ENCODE assay signal across 29 mouse cellular contexts in the genomic region with DNA sequence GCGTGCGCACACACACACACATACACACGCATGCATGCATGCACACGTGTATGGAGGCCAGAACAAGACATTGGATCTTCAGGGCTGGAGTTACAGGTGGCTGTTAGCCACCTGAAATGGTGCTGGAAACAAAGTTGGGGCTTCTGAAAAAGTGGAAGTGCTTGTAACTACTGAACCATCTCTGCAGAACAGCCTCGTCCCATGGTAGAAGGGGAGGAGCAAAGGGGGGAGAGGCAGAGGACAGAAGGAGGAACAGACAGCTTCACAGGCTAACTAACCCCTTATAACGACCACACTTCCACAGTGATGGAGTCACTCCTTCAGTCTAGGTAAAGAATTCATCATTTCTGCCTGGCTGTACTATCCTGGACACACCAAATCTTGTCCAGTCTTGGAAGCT. TPM values are rescaled to one million over a fixed set of nuclear protein-coding genes. Genes with fewer than 3 reads are reported as not detected.
DNase-seq lines count a peak whose midpoint lies in the region; ATAC-seq and TF ChIP-seq lines count a peak whose summit lies in the region.
"Had no signal": no experiment of that assay in that cellular context is flagged by ENCODE, and none has a peak within 500 bp of the region (broad histone marks: within the 10 kb centered on the region; RNA-seq: fewer than 3 reads in every experiment).

No protein-coding gene starts in this region.

- no peaks in the 10 kb centered on the region for H3K27me3 ChIP-seq in heart, adult 2 months (ENCODE audit: control insufficient read depth, insufficient read depth, low read length)
- peaks cover 0 to 1% of the 10 kb centered on the region in 2 experiments; a peak in 1 of 4 replicates for H3K27me3 ChIP-seq in MEL (ENCODE audit: control insufficient read depth in 1 of 2, insufficient read depth in 2 of 2, low read length in 2 of 2)
- H3K27me3 ChIP-seq in forebrain, embryonic 13.5 days: no peaks in the 10 kb centered on the region
- H3K27me3 ChIP-seq: heart, embryonic 15.5 days; limb, embryonic 13.5 days; liver, embryonic 13.5 days had no signal

- no peak overlapping the region for H3K4me3 ChIP-seq in heart, adult 2 months
- no peak overlapping the region for H3K4me3 ChIP-seq in MEL (ENCODE audit: control insufficient read depth in 1 of 2, insufficient read depth in 1 of 2, low read depth in 2 of 2, low read length in 2 of 2)
- H3K4me3 ChIP-seq in forebrain, embryonic 13.5 days: no peak overlapping the region
- no peak overlapping the region for H3K4me3 ChIP-seq in layer of hippocampus, adult 2 months
- H3K4me3 ChIP-seq: forebrain, embryonic 10.5 days; heart, embryonic 15.5 days; limb, embryonic 13.5 days; liver, embryonic 13.5 days had no signal

- no peak for TF ChIP-seq RAD21 in MEL (IDR thresholded peaks at IDR 0.05; ENCODE audit: low read depth, low read length)

- ATAC-seq in megakaryocyte progenitor cell, adult 5-6 weeks (replicated peaks; ENCODE audit: poor library complexity): peak; percentile 65; the same call in 1 of the 2 replicates
- no peak for ATAC-seq in forebrain, embryonic 13.5 days
- ATAC-seq: forebrain, postnatal 0 days; inflammation-experienced regulatory T-cells, adult 6 months had no signal

- intact Hi-C loops in heart, adult 2 months (cut with DNase I): no loop called here

- no peaks in the 10 kb centered on the region for H3K4me1 ChIP-seq in heart, adult 2 months (ENCODE audit: control insufficient read depth, insufficient read depth, low read length)
- peaks cover 0 to 2% of the 10 kb centered on the region in 2 experiments; a peak in 1 of 4 replicates for H3K4me1 ChIP-seq in MEL (ENCODE audit: control insufficient read depth in 1 of 2, insufficient read depth in 2 of 2, low read length in 2 of 2)
- H3K4me1 ChIP-seq in forebrain, embryonic 13.5 days: no peaks in the 10 kb centered on the region
- H3K4me1 ChIP-seq: forebrain, embryonic 10.5 days; heart, embryonic 15.5 days; limb, embryonic 13.5 days; liver, embryonic 13.5 days had no signal

- H3K36me3 ChIP-seq in heart, adult 2 months (ENCODE audit: control insufficient read depth, insufficient read depth, low read length): no peaks in the 10 kb centered on the region
- no peaks in the 10 kb centered on the region for H3K36me3 ChIP-seq in MEL (ENCODE audit: control insufficient read depth in 1 of 2, insufficient read depth in 2 of 2, low read length in 2 of 2)
- no peaks in the 10 kb centered on the region for H3K36me3 ChIP-seq in forebrain, embryonic 13.5 days (ENCODE audit: poor library complexity, severe bottlenecking)
- H3K36me3 ChIP-seq: forebrain, embryonic 10.5 days; heart, embryonic 15.5 days; limb, embryonic 13.5 days; liver, embryonic 13.5 days had no signal

- no peak for TF ChIP-seq CTCF in heart, adult 2 months (IDR thresholded peaks at IDR 0.05)
- no peak for TF ChIP-seq CTCF in MEL (IDR thresholded peaks at IDR 0.05 in 2 of 3, conservative IDR thresholded peaks at IDR 0.05 in 1 of 3; ENCODE audit: control insufficient read depth in 1 of 3, insufficient read depth in 1 of 3, low read depth in 2 of 3, low read length in 3 of 3, poor library complexity in 1 of 3, severe bottlenecking in 1 of 3)
- no peak for TF ChIP-seq CTCF in layer of hippocampus, adult 2 months (conservative IDR thresholded peaks at IDR 0.05)

- no peaks in the 10 kb centered on the region for H3K79me2 ChIP-seq in heart, adult 2 months (replicated peaks; ENCODE audit: control insufficient read depth, insufficient read depth, low read length)
- H3K79me2 ChIP-seq in MEL (ENCODE audit: control insufficient read depth, insufficient read depth, low read length, poor library complexity): no peaks in the 10 kb centered on the region

- no peaks in the 10 kb centered on the region for H3K9me3 ChIP-seq in MEL (replicated peaks; ENCODE audit: insufficient read depth, low read length)
- no peaks in the 10 kb centered on the region for H3K9me3 ChIP-seq in forebrain, embryonic 13.5 days (replicated peaks)
- H3K9me3 ChIP-seq: forebrain, embryonic 10.5 days; heart, embryonic 15.5 days; limb, embryonic 13.5 days; liver, embryonic 13.5 days had no signal

- no peak for TF ChIP-seq POLR2A in heart, adult 2 months (IDR thresholded peaks at IDR 0.05; ENCODE audit: insufficient read depth, low read depth, low read length)
- TF ChIP-seq POLR2A in MEL (IDR thresholded peaks at IDR 0.05; ENCODE audit: control insufficient read depth in 1 of 2, insufficient read depth in 1 of 2, low read depth in 1 of 2, low read length in 2 of 2, poor library complexity in 1 of 2): no peak

- no peak overlapping the region for H3K4me2 ChIP-seq in forebrain, embryonic 13.5 days
- H3K4me2 ChIP-seq: heart, embryonic 15.5 days; hindbrain, embryonic 14.5 days; limb, embryonic 13.5 days; liver, embryonic 13.5 days; midbrain, embryonic 11.5 days had no signal

- 64% methylated on average over 6 of the region's 6 CpGs for WGBS in heart, adult 2 months
- WGBS in forebrain, embryonic 13.5 days: 79% methylated on average over 6 of the region's 6 CpGs

- DNase-seq in heart, adult 11 months: peak; percentile 29
- no peak for DNase-seq in heart, adult 2 months
- DNase-seq in MEL (ENCODE audit: low read depth, low spot score): peak; percentile 90
- peak; percentile 83 to 85 for DNase-seq in spleen, postnatal 36 days (ENCODE audit: low spot score in 2 of 2)
- no peak for DNase-seq in adrenal gland, postnatal 14 days
- DNase-seq in layer of hippocampus, adult 2 months (ENCODE audit: low spot score in 2 of 2): no peak
- DNase-seq: adrenal gland, postnatal 36 days; cerebellum, adult 9-11 months; forebrain, postnatal 0 days; gastrocnemius, postnatal 25 days; heart, postnatal 36 days; kidney, adult 9 months; kidney, postnatal 25 days; liver, embryonic 13.5 days; lung, adult 2 months; lung, postnatal 4 days; right cerebral cortex, postnatal 14 days; thymus, adult 2 months had no signal

- H3K27ac ChIP-seq in heart, adult 2 months: no peak overlapping the region
- no peak overlapping the region for H3K27ac ChIP-seq in MEL (ENCODE audit: control insufficient read depth, low read depth, low read length)
- no peak overlapping the region for H3K27ac ChIP-seq in forebrain, embryonic 13.5 days
- no peak overlapping the region for H3K27ac ChIP-seq in layer of hippocampus, adult 2 months
- H3K27ac ChIP-seq: forebrain, embryonic 10.5 days; heart, embryonic 15.5 days; hindbrain, embryonic 14.5 days; limb, embryonic 13.5 days; liver, embryonic 13.5 days; stomach, postnatal 0 days had no signal

- TF ChIP-seq EP300 in heart, adult 2 months (IDR thresholded peaks at IDR 0.05; ENCODE audit: insufficient read depth, low read depth, low read length): no peak
- no peak for TF ChIP-seq EP300 in MEL (IDR thresholded peaks at IDR 0.05; ENCODE audit: low read depth in 1 of 2, low read length in 2 of 2)

- no peak overlapping the region for H3K9ac ChIP-seq in heart, adult 2 months (ENCODE audit: low read depth, low read length)
- no peak overlapping the region for H3K9ac ChIP-seq in MEL (ENCODE audit: control insufficient read depth, low read depth, low read length, poor library complexity, severe bottlenecking)
- H3K9ac ChIP-seq in forebrain, embryonic 13.5 days: no peak overlapping the region
- H3K9ac ChIP-seq: forebrain, postnatal 0 days; heart, embryonic 15.5 days; hindbrain, embryonic 14.5 days; limb, embryonic 13.5 days; liver, embryonic 13.5 days had no signal

RNA-seq across cellular contexts. Expression of a gene that starts 4.0 kb away (rescaled TPM):
- not detected for total RNA-seq in heart, adult 2 months (2021)
- polyA plus RNA-seq in heart, adult 2 months (2012; rRNA removed): not detected in 2 replicates
- total RNA-seq in MEL (2012; rRNA removed): 0.08 TPM in 1 of 2 replicates, not detected in the other
- polyA plus RNA-seq in MEL (2012; ENCODE audit: insufficient read depth in 1 of 2, insufficient read length in 2 of 2, low read depth in 1 of 2, low replicate concordance in 2 of 2, missing spikeins in 1 of 2): under 1 TPM in 1 of 2 experiments, not detected in 1; 0.06 TPM
- total RNA-seq in megakaryocyte progenitor cell, adult 5-6 weeks (2015): not detected in 2 replicates
- total RNA-seq in megakaryocyte progenitor cell, adult 5-6 weeks (2017): not detected in 2 replicates
- not detected in 2 replicates for polyA plus RNA-seq in forebrain, embryonic 13.5 days (2015; fragmentation: Nextera tagmentation; extraction: Ambion mirVana)
- total RNA-seq in adrenal gland, postnatal 14 days (2021): not detected in 2 replicates
- not detected for total RNA-seq in layer of hippocampus, adult 2 months (2021)
- total RNA-seq: adrenal gland, postnatal 36 days; forebrain, postnatal 0 days; gastrocnemius, postnatal 25 days; heart, postnatal 36 days; left cerebral cortex, postnatal 14 days had no signal
- polyA plus RNA-seq: forebrain, embryonic 10.5 days; forebrain, postnatal 0 days; heart, embryonic 15.5 days; hindbrain, embryonic 14.5 days; limb, embryonic 13.5 days; liver, embryonic 13.5 days; lung, adult 2 months; midbrain, embryonic 11.5 days; stomach, postnatal 0 days had no signal

RNA-seq across cellular contexts. Expression of a gene that starts 23.9 kb away (rescaled TPM):
- total RNA-seq in heart, adult 2 months (2021): 100 to 1,000 TPM in 1 of 2 experiments, 10 to 100 TPM in 1; 81.4 to 106 TPM
- 49.9 and 73.3 TPM in 2 replicates for polyA plus RNA-seq in heart, adult 2 months (2012; rRNA removed)
- 0.12 TPM in 1 of 2 replicates, not detected in the other for total RNA-seq in MEL (2012; rRNA removed)
- polyA plus RNA-seq in MEL (2012; ENCODE audit: insufficient read depth in 1 of 2, insufficient read length in 2 of 2, low read depth in 1 of 2, low replicate concordance in 2 of 2, missing spikeins in 1 of 2): under 1 TPM in 1 of 2 experiments, not detected in 1; 0.36 TPM
- 37.0 and 46.0 TPM in 2 replicates for total RNA-seq in megakaryocyte progenitor cell, adult 5-6 weeks (2015)
- total RNA-seq in megakaryocyte progenitor cell, adult 5-6 weeks (2017): 64.2 and 73.9 TPM in 2 replicates
- 308 and 315 TPM in 2 replicates for polyA plus RNA-seq in forebrain, embryonic 13.5 days (2015; fragmentation: Nextera tagmentation; extraction: Ambion mirVana)
- total RNA-seq in adrenal gland, postnatal 14 days (2021): 286 and 295 TPM in 2 replicates
- 10 to 100 TPM; 25.2 to 25.4 TPM for total RNA-seq in layer of hippocampus, adult 2 months (2021)

RNA-seq across cellular contexts. Expression of a gene that starts 27.9 kb away (rescaled TPM):
- not detected for total RNA-seq in heart, adult 2 months (2021)
- not detected in 2 replicates for polyA plus RNA-seq in heart, adult 2 months (2012; rRNA removed)
- total RNA-seq in MEL (2012; rRNA removed): 0.04 TPM in 1 of 2 replicates, not detected in the other
- 1 to 10 TPM in 1 of 2 experiments, not detected in 1; 1.0 TPM for polyA plus RNA-seq in MEL (2012; ENCODE audit: insufficient read depth in 1 of 2, insufficient read length in 2 of 2, low read depth in 1 of 2, low replicate concordance in 2 of 2, missing spikeins in 1 of 2)
- total RNA-seq in megakaryocyte progenitor cell, adult 5-6 weeks (2015): not detected in 2 replicates
- not detected in 2 replicates for total RNA-seq in megakaryocyte progenitor cell, adult 5-6 weeks (2017)
- polyA plus RNA-seq in forebrain, embryonic 13.5 days (2015; fragmentation: Nextera tagmentation; extraction: Ambion mirVana): not detected in 2 replicates
- not detected in 2 replicates for total RNA-seq in adrenal gland, postnatal 14 days (2021)
- total RNA-seq in layer of hippocampus, adult 2 months (2021): not detected
- total RNA-seq: adrenal gland, postnatal 36 days; forebrain, postnatal 0 days; gastrocnemius, postnatal 25 days; heart, postnatal 36 days; left cerebral cortex, postnatal 14 days had no signal
- polyA plus RNA-seq: embryonic facial prominence, embryonic 11.5 days; forebrain, postnatal 0 days; heart, embryonic 15.5 days; hindbrain, embryonic 14.5 days; limb, embryonic 13.5 days; lung, adult 2 months; midbrain, embryonic 11.5 days; stomach, postnatal 0 days; thymus, adult 2 months had no signal

RNA-seq across cellular contexts. Expression of a gene that starts 50.1 kb away (rescaled TPM):
- 10 to 100 TPM; 23.6 to 24.2 TPM for total RNA-seq in heart, adult 2 months (2021)
- polyA plus RNA-seq in heart, adult 2 months (2012; rRNA removed): 40.9 and 52.2 TPM in 2 replicates
- total RNA-seq in MEL (2012; rRNA removed): 95.2 and 97.4 TPM in 2 replicates
- polyA plus RNA-seq in MEL (2012; ENCODE audit: insufficient read depth in 1 of 2, insufficient read length in 2 of 2, low read depth in 1 of 2, low replicate concordance in 2 of 2, missing spikeins in 1 of 2): 100 to 1,000 TPM in 1 of 2 experiments, not detected in 1; 139 TPM
- total RNA-seq in megakaryocyte progenitor cell, adult 5-6 weeks (2015): 34.3 and 47.3 TPM in 2 replicates
- 329 and 425 TPM in 2 replicates for total RNA-seq in megakaryocyte progenitor cell, adult 5-6 weeks (2017)
- polyA plus RNA-seq in forebrain, embryonic 13.5 days (2015; fragmentation: Nextera tagmentation; extraction: Ambion mirVana): 115 and 119 TPM in 2 replicates
- total RNA-seq in adrenal gland, postnatal 14 days (2021): 64.5 and 66.1 TPM in 2 replicates
- total RNA-seq in layer of hippocampus, adult 2 months (2021): 10 to 100 TPM; 35.4 to 36.1 TPM

Comparison
In these comparisons a context has a peak if more than half of its experiments do, and no peak if none do; other contexts are left out.
1. DNase-seq: peak in heart, adult 11 months (single experiment), MEL (single experiment) and spleen, postnatal 36 days (2 of 2); none in heart, adult 2 months (0 of 2), adrenal gland, postnatal 14 days (single experiment) and layer of hippocampus, adult 2 months (0 of 2).
2. RNA of a gene that starts 23.9 kb away (total RNA-seq): 286 to 295 TPM in adrenal gland, postnatal 14 days, 81.4 to 106 TPM in heart, adult 2 months, 37.0 to 73.9 TPM in megakaryocyte progenitor cell, adult 5-6 weeks and 25.2 to 25.4 TPM in layer of hippocampus, adult 2 months; 0.12 TPM in MEL; every median in the first group is over 10 times any median in the second.